Mouse (Mus musculus): ENCODE measurements at regions not wholly inside any gene's neighbourhood (a gene's known extent, or its start where the extent isn't known, plus 50 kb on each side); places are given as distances from the start of the nearest gene placed in this dataset.
"Not testable (repeated sequence)": the region's sequence is repeated elsewhere in the genome, so short reads cannot be mapped to it uniquely, and the experiment has no call there.

DNA sequence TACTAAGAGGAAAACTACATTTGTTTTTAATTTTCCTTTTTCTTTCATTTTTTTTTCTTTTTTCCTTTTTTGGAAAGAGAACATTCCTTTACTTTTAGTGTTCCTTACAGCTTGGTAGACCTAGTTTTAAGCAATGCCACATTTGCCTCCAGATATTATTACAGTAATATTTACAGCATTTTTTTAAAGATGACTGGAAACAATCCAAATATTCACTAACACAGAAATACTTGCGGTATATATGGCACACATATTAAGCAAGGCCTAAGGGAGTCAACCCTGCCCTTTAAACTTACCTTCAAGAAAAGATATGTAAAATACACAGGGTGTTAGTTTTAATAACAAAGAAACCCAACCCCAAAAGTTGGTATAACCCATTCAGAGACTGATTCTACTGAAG lies 308.1 kb upstream of the Cdh5 start:
- Histone ChIP-seq H3K36me3 (ENCODE audit: control insufficient read depth, insufficient read depth) (no peaks in the 10 kb centered on the region), H3K9me3 (replicated peaks; ENCODE audit: control insufficient read depth, low read length) (no peaks in the 10 kb centered on the region), H3K4me2 (ENCODE audit: low read depth, low read length) (no peak overlapping the region), H3K9ac (ENCODE audit: low read depth, low read length) (no peak overlapping the region), H3K27me3 (ENCODE audit: control insufficient read depth, insufficient read depth, low read depth, low read length) (no peaks in the 10 kb centered on the region), H3K27ac (ENCODE audit: low read length) (no peak overlapping the region), H3K4me1 (ENCODE audit: control insufficient read depth, low read depth, low read length) (no peaks in the 10 kb centered on the region), H3K4me3 (ENCODE audit: low read depth, low read length) (no peak overlapping the region)
- no peak for ATAC-seq (ENCODE audit: low read depth)
- 65% methylated on average over 1 of the region's 1 CpGs for WGBS (ENCODE audit: insufficient replicate concordance)

- H3K27me3 ChIP-seq (ENCODE audit: control insufficient read depth, insufficient read depth, low read depth, low read length); H3K4me1 ChIP-seq (ENCODE audit: control insufficient read depth, low read depth, low read length); H3K27ac ChIP-seq (ENCODE audit: low read length); H3K9ac ChIP-seq (ENCODE audit: low read depth, low read length); ATAC-seq (ENCODE audit: low read depth); H3K4me3 ChIP-seq (ENCODE audit: low read depth, low read length); H3K9me3 ChIP-seq (replicated peaks; ENCODE audit: control insufficient read depth, low read length); H3K4me2 ChIP-seq (ENCODE audit: low read depth, low read length); H3K36me3 ChIP-seq (ENCODE audit: control insufficient read depth, insufficient read depth): not testable (repeated sequence)
- 75% methylated on average over 2 of the region's 2 CpGs for WGBS (ENCODE audit: insufficient replicate concordance)
These were observed 302.8 kb upstream of the Cdh5 start for GRCm38 (mm10) chr8:103798630-103799029.

- Histone ChIP-seq H3K4me1 (ENCODE audit: control insufficient read depth, low read depth, low read length) (no peaks in the 10 kb centered on the region), H3K36me3 (ENCODE audit: control insufficient read depth, insufficient read depth) (no peaks in the 10 kb centered on the region), H3K9ac (ENCODE audit: low read depth, low read length) (no peak overlapping the region), H3K4me3 (ENCODE audit: low read depth, low read length) (no peak overlapping the region), H3K9me3 (replicated peaks; ENCODE audit: control insufficient read depth, low read length) (0 out of 2 replicates have a peak, but pooled peaks cover 3% of the 10 kb centered on the region), H3K27me3 (ENCODE audit: control insufficient read depth, insufficient read depth, low read depth, low read length) (no peaks in the 10 kb centered on the region), H3K4me2 (ENCODE audit: low read depth, low read length) (no peak overlapping the region), H3K27ac (ENCODE audit: low read length) (no peak overlapping the region)
- no peak for ATAC-seq (ENCODE audit: low read depth)
- WGBS (ENCODE audit: insufficient replicate concordance), result 63% methylated on average over 5 of the region's 5 CpGs
These were observed 293.3 kb upstream of the Cdh5 start for GRCm38 (mm10) chr8:103808171-103808570.

DNA sequence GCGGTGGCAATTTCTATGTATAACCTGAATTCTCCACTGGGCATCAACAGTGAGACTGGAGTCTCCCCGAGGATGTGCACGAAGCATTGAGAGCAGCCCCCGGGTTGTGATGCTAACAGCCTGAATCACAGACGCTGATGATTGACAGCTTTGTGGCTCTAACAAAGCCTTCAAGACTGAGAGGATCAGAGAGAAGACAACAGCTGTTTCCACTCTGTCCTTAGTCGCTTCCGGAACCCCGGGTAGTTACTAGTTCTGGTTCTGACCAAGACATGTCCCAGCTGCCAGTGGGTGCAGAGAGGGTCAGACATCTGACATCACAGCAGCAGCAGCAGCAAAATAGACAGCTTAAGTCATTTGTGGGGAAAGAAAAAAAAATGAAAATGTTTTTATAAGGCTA lies 292.8 kb upstream of the Cdh5 start:
- Histone ChIP-seq H3K4me2 (ENCODE audit: low read depth, low read length) (no peak overlapping the region), H3K27ac (ENCODE audit: low read length) (no peak overlapping the region)

GRCm38 (mm10) chr8:103809140-103809539 lies 292.3 kb upstream of the Cdh5 start:
- Histone ChIP-seq H3K9me3 (replicated peaks; ENCODE audit: control insufficient read depth, low read length) (0 out of 2 replicates have a peak, but pooled peaks cover 3% of the 10 kb centered on the region), H3K9ac (ENCODE audit: low read depth, low read length) (no peak overlapping the region), H3K27ac (ENCODE audit: low read length) (no peak overlapping the region), H3K36me3 (ENCODE audit: control insufficient read depth, insufficient read depth) (no peaks in the 10 kb centered on the region), H3K4me1 (ENCODE audit: control insufficient read depth, low read depth, low read length) (no peaks in the 10 kb centered on the region), H3K4me3 (ENCODE audit: low read depth, low read length) (no peak overlapping the region), H3K27me3 (ENCODE audit: control insufficient read depth, insufficient read depth, low read depth, low read length) (no peaks in the 10 kb centered on the region), H3K4me2 (ENCODE audit: low read depth, low read length) (no peak overlapping the region)
- WGBS (ENCODE audit: insufficient replicate concordance), result 55% methylated on average over 7 of the region's 7 CpGs
- no peak for ATAC-seq (ENCODE audit: low read depth)

More for the DNA sequence above, 292.8 kb upstream of the Cdh5 start:
- Histone ChIP-seq H3K36me3 (ENCODE audit: control insufficient read depth, insufficient read depth) (no peaks in the 10 kb centered on the region), H3K4me3 (ENCODE audit: low read depth, low read length) (no peak overlapping the region), H3K27me3 (ENCODE audit: control insufficient read depth, insufficient read depth, low read depth, low read length) (no peaks in the 10 kb centered on the region), H3K9ac (ENCODE audit: low read depth, low read length) (no peak overlapping the region), H3K4me1 (ENCODE audit: control insufficient read depth, low read depth, low read length) (no peaks in the 10 kb centered on the region), H3K9me3 (replicated peaks; ENCODE audit: control insufficient read depth, low read length) (0 out of 2 replicates have a peak, but pooled peaks cover 3% of the 10 kb centered on the region)
- 58% methylated on average over 8 of the region's 8 CpGs for WGBS (ENCODE audit: insufficient replicate concordance)
- no peak for ATAC-seq (ENCODE audit: low read depth)

DNA sequence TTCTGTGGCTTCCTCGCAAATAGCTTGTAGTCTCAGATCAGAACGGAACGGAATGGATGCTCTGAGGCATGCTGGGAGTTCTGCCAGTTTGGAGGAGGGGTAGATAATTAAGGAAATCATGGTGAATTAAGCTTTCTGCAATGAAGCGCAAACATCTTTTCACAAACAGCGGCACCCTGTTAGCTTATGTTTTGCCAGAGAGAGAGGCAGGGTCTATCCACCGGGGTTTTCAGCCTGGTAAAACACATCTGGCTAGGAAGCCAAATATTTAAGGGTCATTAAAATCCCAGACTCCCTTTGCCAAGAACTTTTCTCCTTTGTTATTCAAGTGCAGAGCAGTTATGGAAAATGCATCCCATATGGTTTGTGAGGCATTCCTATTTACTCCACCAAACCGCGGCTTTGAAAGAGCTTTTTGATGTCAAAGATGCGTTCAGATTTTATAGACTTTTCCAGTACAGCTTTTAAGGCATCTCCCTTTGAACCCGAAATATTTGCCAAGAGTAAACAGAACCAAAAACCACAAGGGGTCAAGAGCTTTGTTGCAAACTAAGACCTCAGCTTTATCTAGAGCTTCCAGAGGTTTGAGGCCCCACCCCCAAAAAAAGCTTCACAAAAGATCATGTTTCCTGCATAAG lies 287.4 kb upstream of the Cdh5 start:
- Histone ChIP-seq H3K36me3 (ENCODE audit: control insufficient read depth, insufficient read depth) (no peaks in the 10 kb centered on the region), H3K4me2 (ENCODE audit: low read depth, low read length) (no peak overlapping the region), H3K4me3 (ENCODE audit: low read depth, low read length) (no peak overlapping the region), H3K9me3 (replicated peaks; ENCODE audit: control insufficient read depth, low read length) (no peaks in the 10 kb centered on the region), H3K27ac (ENCODE audit: low read length) (no peak overlapping the region), H3K27me3 (ENCODE audit: control insufficient read depth, insufficient read depth, low read depth, low read length) (no peaks in the 10 kb centered on the region), H3K4me1 (ENCODE audit: control insufficient read depth, low read depth, low read length) (no peaks in the 10 kb centered on the region), H3K9ac (ENCODE audit: low read depth, low read length) (no peak overlapping the region)
- WGBS (ENCODE audit: insufficient replicate concordance), result 37% methylated on average over 10 of the region's 10 CpGs
- no peak for ATAC-seq (ENCODE audit: low read depth)

GRCm38 (mm10) chr8:103816101-103816894 lies 285.1 kb upstream of the Cdh5 start:
- no peak overlapping the region for H3K27ac ChIP-seq (ENCODE audit: low read length)
- no peak for ATAC-seq (ENCODE audit: low read depth)

GRCm38 (mm10) chr8:103823541-103823940 lies 277.9 kb upstream of the Cdh5 start:
- no peak overlapping the region for H3K9ac ChIP-seq (ENCODE audit: low read depth, low read length)
- H3K4me2 ChIP-seq (ENCODE audit: low read depth, low read length), result no peak overlapping the region
- no peaks in the 10 kb centered on the region for H3K27me3 ChIP-seq (ENCODE audit: control insufficient read depth, insufficient read depth, low read depth, low read length)
- H3K9me3 ChIP-seq (replicated peaks; ENCODE audit: control insufficient read depth, low read length), result no peaks in the 10 kb centered on the region
- H3K27ac ChIP-seq (ENCODE audit: low read length), result no peak overlapping the region
- no peak for ATAC-seq (ENCODE audit: low read depth)
- no peak overlapping the region for H3K4me3 ChIP-seq (ENCODE audit: low read depth, low read length)
- WGBS (ENCODE audit: insufficient replicate concordance), result 63% methylated on average over 7 of the region's 7 CpGs
- no peaks in the 10 kb centered on the region for H3K36me3 ChIP-seq (ENCODE audit: control insufficient read depth, insufficient read depth)
- H3K4me1 ChIP-seq (ENCODE audit: control insufficient read depth, low read depth, low read length), result no peaks in the 10 kb centered on the region

More at GRCm38 (mm10) chr8:103816101-103816894, 285.1 kb upstream of the Cdh5 start:
- whole genome bisulfite sequencing (ENCODE audit: insufficient replicate concordance), result 56% methylated on average over 15 of the region's 15 CpGs
- Histone ChIP-seq H3K9ac (ENCODE audit: low read depth, low read length) (no peak overlapping the region), H3K4me1 (ENCODE audit: control insufficient read depth, low read depth, low read length) (no peaks in the 10 kb centered on the region), H3K4me3 (ENCODE audit: low read depth, low read length) (no peak overlapping the region), H3K36me3 (ENCODE audit: control insufficient read depth, insufficient read depth) (no peaks in the 10 kb centered on the region), H3K9me3 (replicated peaks; ENCODE audit: control insufficient read depth, low read length) (no peaks in the 10 kb centered on the region), H3K4me2 (ENCODE audit: low read depth, low read length) (no peak overlapping the region), H3K27me3 (ENCODE audit: control insufficient read depth, insufficient read depth, low read depth, low read length) (no peaks in the 10 kb centered on the region)

GRCm38 (mm10) chr8:103824747-103825146 lies 276.7 kb upstream of the Cdh5 start:
- Histone ChIP-seq H3K4me1 (ENCODE audit: control insufficient read depth, low read depth, low read length) (no peaks in the 10 kb centered on the region), H3K9me3 (replicated peaks; ENCODE audit: control insufficient read depth, low read length) (no peaks in the 10 kb centered on the region), H3K27me3 (ENCODE audit: control insufficient read depth, insufficient read depth, low read depth, low read length) (no peaks in the 10 kb centered on the region), H3K36me3 (ENCODE audit: control insufficient read depth, insufficient read depth) (no peaks in the 10 kb centered on the region), H3K27ac (ENCODE audit: low read length) (no peak overlapping the region), H3K4me2 (ENCODE audit: low read depth, low read length) (no peak overlapping the region), H3K4me3 (ENCODE audit: low read depth, low read length) (no peak overlapping the region), H3K9ac (ENCODE audit: low read depth, low read length) (no peak overlapping the region)
- WGBS (ENCODE audit: insufficient replicate concordance), result 25% methylated on average over 1 of the region's 1 CpGs
- ATAC-seq (ENCODE audit: low read depth), result no peak
